Comparison of ENCODE assay signal across 8 mouse cellular contexts in the genomic region with DNA sequence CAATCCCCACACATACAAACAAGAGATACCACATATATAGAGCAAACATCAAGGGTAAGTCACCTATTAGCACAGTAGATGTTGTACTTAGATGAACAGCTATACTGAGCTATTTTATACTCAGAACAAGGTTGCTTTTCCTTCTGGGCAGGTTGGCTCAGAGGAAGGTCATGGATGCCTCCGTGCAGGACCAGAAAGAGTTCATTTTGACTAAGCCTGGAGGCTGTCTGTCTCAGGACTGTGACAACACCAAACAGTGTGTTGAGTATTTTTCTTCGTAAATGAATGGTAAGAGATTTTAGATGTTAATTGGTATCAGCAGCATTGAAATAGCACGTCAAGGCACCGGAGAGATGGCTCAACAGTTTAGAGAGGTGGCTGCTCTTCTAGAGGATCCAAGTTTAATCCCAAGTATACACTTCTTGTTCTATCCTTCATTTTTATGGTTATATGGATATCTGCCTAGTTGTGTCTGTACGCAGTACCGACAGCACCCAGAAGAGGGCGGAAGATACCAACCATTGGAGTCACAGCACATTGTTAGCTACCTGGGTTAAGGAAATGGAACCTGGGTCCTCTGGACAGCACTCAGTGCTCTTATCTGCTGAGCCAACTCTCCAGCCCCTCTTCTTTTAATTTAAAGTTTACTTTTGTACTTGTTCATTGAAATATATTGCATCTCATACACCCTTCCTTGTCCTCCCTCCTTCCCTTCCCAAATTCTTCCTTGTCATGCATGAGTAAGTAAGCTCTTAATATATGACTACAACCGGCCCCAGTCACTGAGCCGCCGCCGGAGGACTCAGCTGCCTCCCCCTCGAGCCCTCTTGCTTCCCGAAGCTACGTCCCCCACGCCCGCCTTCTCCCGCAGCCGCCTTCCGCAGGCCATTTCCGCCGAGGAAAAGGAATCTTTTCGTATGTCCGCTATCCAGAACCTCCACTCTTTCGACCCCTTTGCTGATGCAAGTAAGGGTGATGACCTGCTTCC. TPM values are rescaled to one million over a fixed set of nuclear protein-coding genes. Genes with fewer than 3 reads are reported as not detected.
A peak's percentile ranks its signal among the peaks of the same experiment; 100 is the strongest.
DNase-seq lines count a peak whose midpoint lies in the region; ATAC-seq and TF ChIP-seq lines count a peak whose summit lies in the region.

No protein-coding gene starts in this region.

- H3K4me2 ChIP-seq in hindbrain, embryonic 12.5 days (replicated peaks) = peak overlapping the region; percentile 63
- H3K4me2 ChIP-seq in lung, postnatal 0 days (replicated peaks; ENCODE audit: low read depth, low read length) = peak overlapping the region; percentile 52

- H3K9ac ChIP-seq in hindbrain, embryonic 12.5 days = peak overlapping the region; percentile 59
- no peak overlapping the region for H3K9ac ChIP-seq in lung, postnatal 0 days (replicated peaks; ENCODE audit: low read depth)

- peak overlapping the region; percentile 34 for H3K4me3 ChIP-seq in hindbrain, embryonic 12.5 days
- peak overlapping the region; percentile 16; the same call in 1 of the 2 replicates for H3K4me3 ChIP-seq in lung, postnatal 0 days (ENCODE audit: low read depth, low read length)

- no peaks in the 10 kb centered on the region for H3K36me3 ChIP-seq in hindbrain, embryonic 12.5 days
- no peaks in the 10 kb centered on the region for H3K36me3 ChIP-seq in lung, postnatal 0 days (ENCODE audit: insufficient read depth, low read length)

- 12% methylated on average over 24 of the region's 24 CpGs for WGBS in hindbrain, embryonic 12.5 days
- WGBS in lung, postnatal 0 days = 8% methylated on average over 24 of the region's 24 CpGs

- no peak for TF ChIP-seq EP300 in lung, postnatal 0 days (IDR thresholded peaks at IDR 0.05)

- no peaks in the 10 kb centered on the region for H3K27me3 ChIP-seq in hindbrain, embryonic 12.5 days
- H3K27me3 ChIP-seq in lung, postnatal 0 days (replicated peaks; ENCODE audit: insufficient read depth, low read length) = no peaks in the 10 kb centered on the region

- H3K27ac ChIP-seq in hindbrain, embryonic 12.5 days = no peak overlapping the region
- H3K27ac ChIP-seq in lung, postnatal 0 days (ENCODE audit: low read length) = no peak overlapping the region

- no peaks in the 10 kb centered on the region for H3K4me1 ChIP-seq in hindbrain, embryonic 12.5 days
- no peaks in the 10 kb centered on the region for H3K4me1 ChIP-seq in lung, postnatal 0 days (ENCODE audit: insufficient read depth, low read depth, low read length)

- no peaks in the 10 kb centered on the region for H3K9me3 ChIP-seq in hindbrain, embryonic 12.5 days (replicated peaks)
- no peaks in the 10 kb centered on the region for H3K9me3 ChIP-seq in lung, postnatal 0 days (ENCODE audit: low read length)

- ATAC-seq in hindbrain, embryonic 12.5 days (ENCODE audit: low FRiP score) = peak; percentile 92
- ATAC-seq in lung, postnatal 0 days = peak; percentile 77

- TF ChIP-seq CTCF in lung, postnatal 0 days (IDR thresholded peaks at IDR 0.05) = peak; percentile 93

- DNase-seq in MN1 (ENCODE audit: low spot score) = peak; percentile 80
- peak; percentile 93 for DNase-seq in cerebellum, adult 9-10 months
- DNase-seq in frontal cortex, postnatal 14 days (ENCODE audit: low spot score in 2 of 2) = peak; percentile 72 to 93
- DNase-seq in layer of hippocampus, postnatal 10 days (ENCODE audit: low spot score in 2 of 2) = peak; percentile 94 to 95
- DNase-seq in lung, postnatal 0 days (ENCODE audit: low spot score) = peak; percentile 77
- peak; percentile 85 for DNase-seq in ovary, postnatal 14 days (ENCODE audit: low spot score)
- DNase-seq in thymus, postnatal 14 days = peak; percentile 73

RNA-seq across cellular contexts. Expression of a gene that starts 57.7 kb away (rescaled TPM):
- 9.5 and 10.8 TPM in 2 replicates for polyA plus RNA-seq in hindbrain, embryonic 12.5 days (2016; fragmentation: Nextera tagmentation; extraction: Ambion mirVana)
- total RNA-seq in layer of hippocampus, postnatal 10 days (2021) = 10 to 100 TPM; 20.9 to 26.3 TPM
- polyA plus RNA-seq in lung, postnatal 0 days (2015; fragmentation: Nextera tagmentation; extraction: Ambion mirVana) = 1.6 and 1.7 TPM in 2 replicates
